Mouse (Mus musculus) liver, embryonic 14.5 days (tissue): ENCODE data around the gene Rapgef4. TPM values are rescaled to one million over a fixed set of nuclear protein-coding genes. Genes with fewer than 3 reads are reported as not detected.

Source experiments
- ATAC-seq: fragments of 200-750 bp; cut with Nextera tagmentation; 2 replicates; pipeline ENCODE4 v1.8.0; 2017; ENCODE audit warnings: moderate number of reproducible peaks, mild to moderate bottlenecking, moderate library complexity; ENCODE audit not compliant: insufficient read depth
- DNase-seq, 3 experiments: peaks; one replicate each; pipeline ENCODE4 v3.0.0-alpha.2; 2012 to 2013; ENCODE audit warnings: low read depth in 3 of 3, low spot score in 3 of 3
- H3K27ac ChIP-seq: fragments of 300-500 bp; sonication (generic); 2 replicates; pipeline ENCODE4 v1.5.1; 2014; ENCODE audit warnings: moderate library complexity, mild to moderate bottlenecking, control low read depth, inconsistent platforms
- H3K27me3 ChIP-seq: fragments of 300-500 bp; sonication (generic); 2 replicates; pipeline ENCODE4 v1.6.1; 2014; ENCODE audit warnings: mild to moderate bottlenecking, low read length, moderate library complexity; ENCODE audit not compliant: control insufficient read depth, insufficient read depth
- H3K36me3 ChIP-seq: fragments of 300-500 bp; sonication (generic); replicated peaks from 2 replicates; pipeline ENCODE4 v1.6.1; 2014; ENCODE audit warnings: low read depth; ENCODE audit not compliant: control insufficient read depth, insufficient read depth
- H3K4me1 ChIP-seq, 2 experiments: fragments of 200-500 bp in 1 of 2; fragments of 300-500 bp in 1 of 2; sonication (generic) in 1 of 2; replicated peaks; 2 replicates each; pipeline ENCODE4 v1.6.1; 2012 to 2014; ENCODE audit warnings: antibody characterized with exemption in 1 of 2, inconsistent platforms in 1 of 2, low read length in 1 of 2; ENCODE audit not compliant: control insufficient read depth in 2 of 2, insufficient read depth in 2 of 2
- H3K4me2 ChIP-seq: fragments of 300-500 bp; sonication (generic); 2 replicates; pipeline ENCODE4 v1.6.1; 2014; ENCODE audit warnings: low read depth, mild to moderate bottlenecking, control low read depth, moderate library complexity
- H3K4me3 ChIP-seq, 2 experiments: fragments of 200-500 bp in 1 of 2; fragments of 300-500 bp in 1 of 2; sonication (generic) in 1 of 2; 2 replicates each; pipeline ENCODE4 v1.5.1; 2012 to 2014; ENCODE audit warnings: low read depth in 2 of 2, low read length in 2 of 2, mild to moderate bottlenecking in 2 of 2, control low read depth in 1 of 2, inconsistent platforms in 1 of 2, moderate library complexity in 1 of 2; ENCODE audit not compliant: insufficient read depth in 1 of 2
- H3K9ac ChIP-seq: fragments of 300-500 bp; sonication (generic); replicated peaks from 2 replicates; pipeline ENCODE4 v1.6.1; 2014; ENCODE audit warnings: mild to moderate bottlenecking, control low read depth, moderate library complexity
- H3K9me3 ChIP-seq: fragments of 300-500 bp; sonication (generic); 2 replicates; pipeline ENCODE4 v1.6.1; 2016; ENCODE audit warnings: low read length, mixed read lengths; ENCODE audit not compliant: control insufficient read depth
- CTCF ChIP-seq: IDR thresholded peaks from 2 replicates; pipeline ENCODE4 v1.5.1; 2016; ENCODE audit warnings: antibody characterized with exemption, low read depth, control low read depth
- EP300 ChIP-seq: IDR thresholded peaks from 2 replicates; pipeline ENCODE4 v1.6.1; 2016; ENCODE audit warnings: antibody characterized with exemption, low read depth
- WGBS: fragments of 180-500 bp; shearing (Covaris S2); extraction: QIAGEN DNeasy Blood & Tissue Kit; methylation state at CpG from one replicate; pipeline ENCODE4 v1.1.7; 2014; ENCODE audit not compliant: insufficient replicate concordance; 5-methylcytosine and 5-hydroxymethylcytosine counted together
- polyA plus RNA-seq, 2 experiments: library from polyadenylated mRNA; depleted of rRNA in 1 of 2; stranded (reverse) in 1 of 2; unstranded in 1 of 2; fragments of >200 nt; fragmentation: Nextera tagmentation in 1 of 2; extraction: Ambion mirVana in 1 of 2; gene quantifications; 2 replicates each; pipeline versions ENCODE4 v1.2.1 to v1.2.3; 2012 to 2014

The Rapgef4 gene
- polyA plus RNA-seq, 2 experiments, result 2.2 to 4.2 TPM

DNA sequence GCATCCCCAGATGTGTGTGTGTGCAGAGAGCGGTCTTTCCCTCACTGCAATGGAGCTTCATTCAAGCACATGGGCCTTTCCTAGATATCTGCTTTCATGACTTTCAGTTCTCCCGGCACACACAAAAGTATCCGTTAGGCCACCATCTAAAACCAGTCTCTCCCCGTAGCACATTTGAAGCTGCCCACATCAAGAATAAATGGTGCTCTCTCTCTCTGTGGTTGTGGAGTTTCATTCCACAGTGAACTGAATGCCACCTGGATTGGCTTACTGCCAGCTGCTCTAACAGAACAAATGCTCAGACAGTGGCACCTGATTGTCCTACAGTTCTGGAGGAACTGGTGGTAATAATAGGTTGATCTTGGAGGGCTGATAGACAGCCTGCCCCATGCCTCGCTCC is 224.8 kb downstream of the Rapgef4 start:
- Histone ChIP-seq H3K4me1 (peaks cover 0 to 8% of the 10 kb centered on the region in 2 experiments; a peak in 2 of 4 replicates), H3K4me3 (no peak overlapping the region), H3K36me3 (no peaks in the 10 kb centered on the region), H3K27me3 (no peaks in the 10 kb centered on the region), H3K9ac (no peak overlapping the region), H3K27ac (no peak overlapping the region), H3K9me3 (no peaks in the 10 kb centered on the region), H3K4me2 (no peak overlapping the region)
- no peak for ATAC-seq
- TF ChIP-seq EP300 (no peak), CTCF (no peak)
- DNase-seq, result no peak
- WGBS, result 83% methylated on average over 5 of the region's 5 CpGs

DNA sequence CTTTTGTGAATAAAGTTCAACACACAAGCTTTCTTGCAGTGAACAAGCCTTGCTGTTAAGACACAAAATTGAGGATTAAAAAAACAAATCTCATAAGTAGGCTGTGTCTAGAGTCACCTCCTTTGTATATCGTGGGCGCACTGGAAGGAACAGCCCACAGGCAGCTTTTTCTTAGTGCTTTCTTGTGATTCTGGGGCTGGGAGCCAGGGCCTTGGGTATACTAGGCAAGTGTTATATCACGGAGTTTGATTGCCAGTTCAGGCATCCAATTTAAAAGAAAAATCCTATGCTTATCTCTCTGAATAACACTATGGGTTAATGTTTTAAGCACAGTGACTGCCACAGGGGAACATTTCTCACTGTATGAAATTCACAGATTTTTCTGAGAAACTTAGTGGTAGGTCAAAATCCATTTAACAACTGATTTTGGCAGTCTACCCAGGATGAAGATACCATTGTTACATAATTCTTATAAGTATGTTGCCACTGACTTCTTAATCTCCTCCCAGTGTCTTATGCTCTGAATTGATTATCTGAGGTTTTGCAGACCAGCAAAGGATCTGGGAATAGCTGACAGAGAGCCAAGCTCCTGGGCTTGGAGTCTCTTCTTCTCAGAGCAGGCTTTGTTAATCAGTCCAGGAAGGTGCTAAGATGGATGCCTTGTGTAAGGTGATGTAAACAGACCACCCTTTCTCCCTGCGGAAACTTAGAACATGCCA is 225.6 kb downstream of the Rapgef4 start:
- no peak for DNase-seq
- Histone ChIP-seq H3K9me3 (no peaks in the 10 kb centered on the region), H3K4me2 (no peak overlapping the region), H3K27me3 (no peaks in the 10 kb centered on the region), H3K9ac (no peak overlapping the region), H3K4me1 (peaks cover 0 to 2% of the 10 kb centered on the region in 2 experiments; a peak in 1 of 4 replicates), H3K4me3 (no peak overlapping the region), H3K27ac (no peak overlapping the region), H3K36me3 (no peaks in the 10 kb centered on the region)
- no peak for ATAC-seq
- 72% methylated on average over 4 of the region's 4 CpGs for WGBS
- TF ChIP-seq CTCF (no peak), EP300 (no peak)

DNA sequence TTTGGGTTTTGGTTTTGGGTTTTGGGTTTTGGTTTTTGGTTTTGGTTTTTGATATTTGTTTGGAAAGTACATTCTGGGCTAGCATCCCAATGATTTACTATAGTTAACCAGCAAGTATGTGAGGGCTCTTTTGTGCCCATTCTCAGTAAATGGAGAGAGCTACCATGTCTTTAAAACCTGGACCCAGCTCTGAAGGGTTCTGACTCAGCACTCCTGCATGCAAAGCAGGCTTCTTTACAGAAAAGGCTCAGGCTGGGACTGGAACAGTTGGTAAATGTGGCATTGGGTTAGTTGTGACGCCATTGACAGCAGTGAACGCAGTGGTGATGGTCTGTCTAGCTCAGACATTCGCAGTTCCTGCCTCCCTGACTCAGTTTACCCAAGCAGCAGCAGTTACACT is 236.3 kb downstream of the Rapgef4 start:
- Histone ChIP-seq H3K9ac (no peak overlapping the region), H3K4me2 (no peak overlapping the region), H3K36me3 (no peaks in the 10 kb centered on the region), H3K9me3 (no peaks in the 10 kb centered on the region), H3K27me3 (no peaks in the 10 kb centered on the region), H3K27ac (no peak overlapping the region), H3K4me1 (no peaks in the 10 kb centered on the region), H3K4me3 (no peak overlapping the region)
- WGBS, result 68% methylated on average over 3 of the region's 3 CpGs
- ATAC-seq (no peak), DNase-seq (no peak)
- TF ChIP-seq CTCF (no peak), EP300 (no peak)

DNA sequence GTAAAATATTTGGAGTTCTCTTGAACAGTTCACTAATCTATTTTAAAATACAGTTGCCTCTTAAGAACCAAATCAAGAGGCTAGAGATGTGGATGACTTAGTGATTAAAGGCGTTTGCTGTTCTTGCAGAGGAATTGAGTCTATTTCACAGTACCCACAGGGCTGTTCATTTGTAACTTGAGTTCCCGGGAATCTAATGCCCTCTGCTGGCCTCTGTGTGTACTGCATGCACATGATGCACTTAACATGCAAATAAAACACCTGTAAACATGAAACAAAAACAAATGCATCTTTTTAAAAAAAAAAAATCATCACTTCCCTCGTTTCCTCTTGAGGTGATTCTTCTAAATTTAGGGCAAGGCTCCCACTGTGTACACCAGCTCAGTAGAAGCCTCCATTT is 238.9 kb downstream of the Rapgef4 start:
- H3K9me3 ChIP-seq, result no peaks in the 10 kb centered on the region
- H3K9ac ChIP-seq, result no peak overlapping the region
- H3K36me3 ChIP-seq, result no peaks in the 10 kb centered on the region
- ATAC-seq (no peak), DNase-seq (peak; percentile 19 to 31 (median 27))
- H3K4me1 ChIP-seq, result no peaks in the 10 kb centered on the region
- no peak overlapping the region for H3K4me3 ChIP-seq
- WGBS, result 10% methylated on average over 3 of the region's 3 CpGs
- no peak overlapping the region for H3K27ac ChIP-seq
- no peak overlapping the region for H3K4me2 ChIP-seq
- no peaks in the 10 kb centered on the region for H3K27me3 ChIP-seq
- TF ChIP-seq CTCF, result peak; percentile 72
- no peak for TF ChIP-seq EP300

DNA sequence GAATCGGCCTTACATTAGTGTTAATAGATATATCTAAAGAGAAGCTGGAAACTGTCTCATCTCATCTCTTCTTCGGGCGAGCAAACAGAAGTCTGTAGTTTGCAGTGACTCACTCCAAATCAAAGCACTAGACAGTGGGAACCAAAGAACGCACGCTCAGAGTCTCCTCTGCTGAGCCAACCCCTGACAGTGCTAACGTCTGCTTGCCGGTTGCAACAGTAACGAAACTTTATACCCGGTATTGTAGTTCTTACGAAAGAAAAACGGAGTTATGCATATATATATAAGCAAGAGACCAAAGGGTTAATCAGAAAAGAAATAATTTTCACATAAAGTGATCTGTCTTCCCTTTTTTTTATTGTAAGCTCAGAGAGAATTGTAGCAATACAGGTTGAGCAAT is 240.2 kb downstream of the Rapgef4 start:
- Histone ChIP-seq H3K27ac (no peak overlapping the region), H3K9ac (no peak overlapping the region), H3K36me3 (no peaks in the 10 kb centered on the region), H3K27me3 (no peaks in the 10 kb centered on the region), H3K9me3 (no peaks in the 10 kb centered on the region), H3K4me1 (no peaks in the 10 kb centered on the region), H3K4me2 (no peak overlapping the region), H3K4me3 (no peak overlapping the region)
- TF ChIP-seq CTCF (no peak), EP300 (no peak)
- ATAC-seq, result no peak
- 67% methylated on average over 11 of the region's 11 CpGs for WGBS
- no peak for DNase-seq
